ENCODE assay signal across 9 mouse cellular contexts in the genomic region with DNA sequence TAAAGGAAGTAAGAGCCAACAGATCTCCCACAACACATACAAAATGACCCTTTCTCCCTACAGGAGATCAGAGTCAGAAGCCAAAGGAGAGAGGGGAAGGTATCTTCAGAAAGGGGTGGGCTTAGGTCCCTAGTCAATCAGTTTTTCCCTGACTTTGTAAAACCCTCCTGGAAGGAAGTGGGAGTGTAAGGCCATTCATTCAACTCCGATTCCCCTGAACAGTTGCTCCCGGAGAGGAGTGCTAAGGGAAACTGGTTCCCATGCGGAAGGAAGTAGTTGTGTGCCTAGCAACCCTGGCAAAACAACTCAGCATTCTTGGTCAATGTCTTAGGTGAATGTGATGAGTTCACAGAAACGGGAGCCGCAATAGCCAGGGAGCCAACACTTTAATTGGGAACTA. TPM values are rescaled to one million over a fixed set of nuclear protein-coding genes. Genes with fewer than 3 reads are reported as not detected.
DNase-seq lines count a peak whose midpoint lies in the region; ATAC-seq lines count a peak whose summit lies in the region.
"Had no signal": no experiment of that assay in that cellular context is flagged by ENCODE, and none has a peak within 500 bp of the region (broad histone marks: within the 10 kb centered on the region; RNA-seq: fewer than 3 reads in every experiment).

No protein-coding gene starts in this region.

- peak overlapping the region; percentile 93 for H3K4me2 ChIP-seq in kidney, embryonic 14.5 days (replicated peaks; ENCODE audit: low read depth, low read length)
- H3K4me2 ChIP-seq in intestine, embryonic 16.5 days (ENCODE audit: low read depth, low read length) = peak overlapping the region; percentile 97

- H3K4me3 ChIP-seq in kidney, embryonic 14.5 days (ENCODE audit: low read length) = peak overlapping the region; percentile 61
- H3K4me3 ChIP-seq in intestine, embryonic 16.5 days (ENCODE audit: low read length) = no peak overlapping the region; the same call in 1 of the 2 replicates
- peak overlapping the region; percentile 40 for H3K4me3 ChIP-seq in macrophage (ENCODE audit: inconsistent target)

- 0 out of 2 replicates have a peak overlapping the region, but pooled peaks have one; percentile 8 for H3K27ac ChIP-seq in kidney, embryonic 14.5 days (ENCODE audit: low read depth, low read length)
- no peak overlapping the region for H3K27ac ChIP-seq in intestine, embryonic 16.5 days (ENCODE audit: low read length)
- H3K27ac ChIP-seq in macrophage = peak overlapping the region; percentile 25; the same call in 1 of the 2 replicates

- H3K9me3 ChIP-seq in kidney, embryonic 14.5 days (ENCODE audit: control insufficient read depth, low read length) = no peaks in the 10 kb centered on the region
- H3K9me3 ChIP-seq in intestine, embryonic 16.5 days (ENCODE audit: control insufficient read depth, low read length) = no peaks in the 10 kb centered on the region

- peaks cover 8% of the 10 kb centered on the region; the same call in 1 of the 2 replicates for H3K4me1 ChIP-seq in kidney, embryonic 14.5 days (ENCODE audit: control insufficient read depth, insufficient read depth, low read length)
- 0 out of 2 replicates have a peak, but pooled peaks cover 3% of the 10 kb centered on the region for H3K4me1 ChIP-seq in intestine, embryonic 16.5 days (ENCODE audit: control insufficient read depth, insufficient read depth, low read length)

- peaks cover 13% of the 10 kb centered on the region; the same call in 1 of the 2 replicates for H3K27me3 ChIP-seq in kidney, embryonic 14.5 days (ENCODE audit: control insufficient read depth, insufficient read depth, low read length)
- peaks cover 12% of the 10 kb centered on the region; the same call in 1 of the 2 replicates for H3K27me3 ChIP-seq in intestine, embryonic 16.5 days (replicated peaks; ENCODE audit: control insufficient read depth, insufficient read depth, low read length)

- no peak for DNase-seq in kidney, adult 8-10 months
- peak; percentile 92 for DNase-seq in heart, adult 11 months
- no peak for DNase-seq in right cerebral cortex, postnatal 25 days
- DNase-seq in cerebellum, adult 8-10 months = no peak
- DNase-seq in urinary bladder, postnatal 25 days (ENCODE audit: low spot score) = no peak

- no peak overlapping the region for H3K9ac ChIP-seq in kidney, embryonic 14.5 days (ENCODE audit: low read depth, low read length)
- no peak overlapping the region for H3K9ac ChIP-seq in intestine, embryonic 16.5 days (ENCODE audit: low read depth, low read length)

- WGBS in kidney, embryonic 14.5 days = 13% methylated on average over 5 of the region's 5 CpGs
- 21% methylated on average over 5 of the region's 5 CpGs for WGBS in intestine, embryonic 16.5 days
- WGBS in macrophage (ENCODE audit: missing documents) = 3% methylated on average over 5 of the region's 5 CpGs

- no peaks in the 10 kb centered on the region for H3K36me3 ChIP-seq in kidney, embryonic 14.5 days (ENCODE audit: control insufficient read depth, insufficient read depth, low read length)
- no peaks in the 10 kb centered on the region for H3K36me3 ChIP-seq in intestine, embryonic 16.5 days (ENCODE audit: control insufficient read depth, insufficient read depth, low read length)
- H3K36me3 ChIP-seq in macrophage (ENCODE audit: inconsistent target) = no peaks in the 10 kb centered on the region

- no peak for ATAC-seq in kidney, embryonic 14.5 days (ENCODE audit: low FRiP score, low TSS enrichment)
- no peak; the same call in 1 of the 2 replicates for ATAC-seq in intestine, embryonic 16.5 days

- no peaks in the 10 kb centered on the region for H3K79me2 ChIP-seq in macrophage (ENCODE audit: inconsistent target)

RNA-seq across cellular contexts. Expression of gene Rgs7bp, which starts 0.6 kb away (rescaled TPM):
- 1.8 and 1.9 TPM in 2 replicates for polyA plus RNA-seq in kidney, embryonic 14.5 days (2014; fragmentation: Nextera tagmentation; extraction: Ambion mirVana)
- 2.1 and 2.2 TPM in 2 replicates for polyA plus RNA-seq in intestine, embryonic 16.5 days (2015; fragmentation: Nextera tagmentation; extraction: Ambion mirVana)
- total RNA-seq in macrophage (2018; cell fraction: chromatin; rRNA removed) = under 1 TPM in 8 of 26 experiments, not detected in 18; 0.08 to 0.22 (median 0.13) TPM
- under 1 TPM; 0.03 to 0.27 (median 0.13) TPM for total RNA-seq in macrophage (2018; cell fraction: cytosol; rRNA removed)
- total RNA-seq in macrophage (2018; cell fraction: nucleus; rRNA removed) = 1 to 10 TPM in 1 of 26 experiments, under 1 TPM in 19, not detected in 6; 0.05 to 2.3 (median 0.11) TPM
- polyA plus RNA-seq in macrophage (2018) = 0.07 to 1.2 TPM (median 0.16 TPM) in 3 replicates

RNA-seq across cellular contexts. Expression of gene 4933425L06Rik, which starts 26.5 kb away (rescaled TPM):
- not detected in 2 replicates for polyA plus RNA-seq in kidney, embryonic 14.5 days (2014; fragmentation: Nextera tagmentation; extraction: Ambion mirVana)
- polyA plus RNA-seq in intestine, embryonic 16.5 days (2015; fragmentation: Nextera tagmentation; extraction: Ambion mirVana) = not detected in 2 replicates
- total RNA-seq in macrophage (2018; cell fraction: chromatin; rRNA removed) = not detected
- not detected for total RNA-seq in macrophage (2018; cell fraction: cytosol; rRNA removed)
- total RNA-seq in macrophage (2018; cell fraction: nucleus; rRNA removed) = not detected
- polyA plus RNA-seq in macrophage (2018) = not detected in 3 replicates
- total RNA-seq: ES-E14 had no signal
